Mouse (Mus musculus) heart, adult 9 months (tissue): ENCODE data around the gene Svs3a.
"Not testable (repeated sequence)": the region's sequence is repeated elsewhere in the genome, so short reads cannot be mapped to it uniquely, and the experiment has no call there.

Experiments
- DNase-seq, 2 experiments: peaks; one replicate each; pipeline ENCODE4 v3.0.0; 2022; ENCODE audit warnings: low spot score in 2 of 2

Gene Svs3a

DNA sequence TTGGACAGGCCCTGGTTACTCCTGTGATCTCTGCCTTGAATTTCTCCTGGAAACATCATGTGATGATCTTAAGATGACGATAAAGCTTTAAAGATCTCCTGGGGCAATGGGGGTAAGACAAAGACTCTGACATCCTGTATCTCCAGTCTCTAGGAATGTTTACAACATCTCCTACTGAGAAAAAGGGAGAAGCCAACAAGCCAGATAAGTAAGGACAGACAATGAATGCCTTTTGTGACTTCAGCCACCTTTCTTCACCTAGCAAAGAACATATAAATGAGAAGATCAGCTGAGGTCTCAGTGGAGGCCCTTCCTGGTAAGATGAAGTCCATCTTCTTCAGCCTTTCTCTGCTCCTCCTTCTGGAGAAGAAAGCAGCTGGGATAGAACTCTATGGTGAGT is at the start of gene Svs3a:
Gene Svs3a (plus strand): TSS at position 301 of the 400 bp plus-strand sequence.
- not testable (repeated sequence) for DNase-seq

DNA sequence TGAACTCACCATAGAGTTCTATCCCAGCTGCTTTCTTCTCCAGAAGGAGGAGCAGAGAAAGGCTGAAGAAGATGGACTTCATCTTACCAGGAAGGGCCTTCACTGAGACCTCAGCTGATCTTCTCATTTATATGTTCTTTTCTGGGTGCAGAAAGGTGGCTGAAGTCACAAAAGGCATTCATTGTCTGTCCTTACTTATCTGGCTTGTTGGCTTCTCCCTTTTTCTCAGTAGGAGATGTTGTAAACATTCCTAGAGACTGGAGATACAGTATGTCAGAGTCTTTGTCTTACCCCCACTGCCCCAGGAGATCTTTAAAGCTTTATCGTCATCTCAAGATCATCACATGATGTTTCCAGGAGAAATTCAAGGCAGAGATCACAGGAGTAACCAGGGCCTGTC is 32.5 kb upstream of the Svs3a start, which contains the start of gene Svs3b:
Gene Svs3b (minus strand): TSS at position 101 of the 400 bp plus-strand sequence.
- DNase-seq, result not testable (repeated sequence)

GRCm38 (mm10) chr2:164278359-164278758 is 10.7 kb upstream of the Svs3a start, which contains the start of gene Svs4:
TSS of gene Svs4 (minus strand) at chr2:164278459.
- no peak for DNase-seq

DNA sequence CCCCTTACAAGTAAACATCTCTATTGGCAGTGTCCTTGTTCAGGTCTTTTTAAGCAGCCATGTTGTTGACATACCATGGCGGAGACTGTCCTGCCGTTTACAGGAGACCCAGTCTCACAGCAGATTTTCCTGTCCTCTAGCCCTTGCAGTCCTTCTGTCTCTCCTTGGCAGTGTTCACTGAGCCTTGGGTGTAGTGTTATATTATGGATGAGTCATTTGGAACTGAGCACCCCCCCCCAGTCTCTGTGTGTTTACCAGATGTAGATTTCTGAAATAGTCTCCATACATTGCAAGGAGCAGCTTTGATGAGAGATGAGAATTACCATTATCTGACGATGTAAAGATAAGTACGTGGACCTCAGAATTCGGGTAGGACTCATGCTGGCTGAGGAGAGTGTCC is 23.5 kb downstream of the Svs3a start:
- no peak for DNase-seq

GRCm38 (mm10) chr2:164315460-164315859 is 26.4 kb downstream of the Svs3a start:
- DNase-seq, result not testable (repeated sequence)

DNA sequence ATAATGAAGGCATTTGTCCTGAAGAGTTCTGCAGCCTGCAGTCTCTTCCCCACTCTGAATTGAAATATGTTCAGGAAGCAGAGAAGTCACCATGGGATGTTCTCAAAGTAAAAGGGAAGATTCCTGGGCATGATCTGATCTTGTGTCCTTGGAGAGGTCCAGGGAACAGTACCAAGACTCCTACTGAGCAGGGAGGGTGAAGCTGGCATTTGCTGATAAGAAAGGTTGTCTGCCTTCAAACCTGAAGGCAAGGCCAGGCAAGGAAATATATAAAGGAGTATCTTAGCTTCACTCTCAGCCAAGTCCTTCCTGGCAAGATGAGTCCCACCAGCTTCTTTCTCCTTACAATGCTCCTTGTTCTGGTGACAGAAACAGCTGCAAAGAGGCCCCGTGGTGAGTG is 27.4 kb downstream of the Svs3a start, which contains the start of gene Svs6:
Gene Svs6 (plus strand): TSS at position 301 of the 400 bp plus-strand sequence.
- not testable (repeated sequence) for DNase-seq

- no peak for DNase-seq
Measured at GRCm38 (mm10) chr2:164320983-164321382, 31.9 kb downstream of the Svs3a start.

GRCm38 (mm10) chr2:164332440-164332839 is 43.4 kb downstream of the Svs3a start, which contains the start of gene Svs5:
TSS of gene Svs5 (plus strand) at chr2:164332740.
- DNase-seq, result not testable (repeated sequence)
